10 mouse cellular contexts compared by ENCODE assay signal in genomic region chr3:144377626-144378523, GRCm38 (mm10).
DNase-seq lines count a peak whose midpoint lies in the region; ATAC-seq lines count a peak whose summit lies in the region.
"Had no signal": no experiment of that assay in that cellular context is flagged by ENCODE, and none has a peak within 500 bp of the region (broad histone marks: within the 10 kb centered on the region; RNA-seq: fewer than 3 reads in every experiment).

No protein-coding gene starts in this region.

- ATAC-seq in embryonic facial prominence, embryonic 12.5 days (ENCODE audit: insufficient number of reproducible peaks, insufficient read depth, low FRiP score, low TSS enrichment): no peak
- ATAC-seq in megakaryocyte progenitor cell, adult 5-6 weeks (replicated peaks; ENCODE audit: poor library complexity): peak; percentile 15

- DNase-seq in brain, adult 2 months (ENCODE audit: low read depth, low spot score): peak; percentile 66
- peak; percentile 56 for DNase-seq in hindbrain, embryonic 10.5 days (ENCODE audit: low spot score)
- no peak for DNase-seq in heart, postnatal 4 days
- DNase-seq in frontal cortex, postnatal 25 days (ENCODE audit: low spot score in 2 of 2): no peak
- no peak for DNase-seq in urinary bladder, postnatal 10 days (ENCODE audit: low spot score)
- DNase-seq in ovary, postnatal 10 days (ENCODE audit: low spot score): no peak
- DNase-seq: gastrocnemius, postnatal 14 days; lung, embryonic 14.5 days had no signal

- peaks cover 33% of the 10 kb centered on the region for H3K4me1 ChIP-seq in embryonic facial prominence, embryonic 12.5 days
- peaks cover 41% of the 10 kb centered on the region for H3K4me1 ChIP-seq in hindbrain, embryonic 10.5 days (replicated peaks)

- no peaks in the 10 kb centered on the region for H3K9me3 ChIP-seq in embryonic facial prominence, embryonic 12.5 days
- no peaks in the 10 kb centered on the region for H3K9me3 ChIP-seq in hindbrain, embryonic 10.5 days

- no peaks in the 10 kb centered on the region for H3K36me3 ChIP-seq in embryonic facial prominence, embryonic 12.5 days
- no peaks in the 10 kb centered on the region for H3K36me3 ChIP-seq in hindbrain, embryonic 10.5 days

- no peak overlapping the region for H3K9ac ChIP-seq in embryonic facial prominence, embryonic 12.5 days
- H3K9ac ChIP-seq: lung, embryonic 14.5 days had no signal

- peak overlapping the region; percentile 54 for H3K27ac ChIP-seq in embryonic facial prominence, embryonic 12.5 days
- H3K27ac ChIP-seq in hindbrain, embryonic 10.5 days: peak overlapping the region; percentile 85

- H3K27me3 ChIP-seq in embryonic facial prominence, embryonic 12.5 days: no peaks in the 10 kb centered on the region
- no peaks in the 10 kb centered on the region for H3K27me3 ChIP-seq in hindbrain, embryonic 10.5 days (ENCODE audit: insufficient read depth, poor library complexity, severe bottlenecking)

- no peak overlapping the region for H3K4me3 ChIP-seq in embryonic facial prominence, embryonic 12.5 days
- peak overlapping the region; percentile 6; the same call in 1 of the 2 replicates for H3K4me3 ChIP-seq in hindbrain, embryonic 10.5 days

- peak overlapping the region; percentile 26; the same call in 1 of the 2 replicates for H3K4me2 ChIP-seq in embryonic facial prominence, embryonic 12.5 days (replicated peaks)
- H3K4me2 ChIP-seq: lung, embryonic 14.5 days had no signal

- WGBS in embryonic facial prominence, embryonic 12.5 days: 14% methylated on average over 18 of the region's 18 CpGs
- WGBS in hindbrain, embryonic 10.5 days: 39% methylated on average over 18 of the region's 18 CpGs

Comparison
In these comparisons a context has a peak if more than half of its experiments do, and no peak if none do; other contexts are left out.
1. DNase-seq: peak in brain, adult 2 months (single experiment) and hindbrain, embryonic 10.5 days (single experiment); none in heart, postnatal 4 days (single experiment), frontal cortex, postnatal 25 days (0 of 2), urinary bladder, postnatal 10 days (single experiment) and ovary, postnatal 10 days (single experiment).